Mouse (Mus musculus) myocyte (in vitro differentiated cells): ENCODE data around the gene Cblc. TPM values are rescaled to one million over a fixed set of nuclear protein-coding genes. Genes with fewer than 3 reads are reported as not detected.

ENCODE experiments used
- H3K27me3 ChIP-seq: one replicate; pipeline ENCODE4 v1.6.1; 2011; ENCODE audit not compliant: control insufficient read depth, insufficient read depth, insufficient read length
- H3K36me3 ChIP-seq: one replicate; pipeline ENCODE4 v1.6.1; 2011; ENCODE audit not compliant: control insufficient read depth, insufficient read depth
- H3K4me2 ChIP-seq: one replicate; pipeline ENCODE4 v1.6.1; 2011; ENCODE audit warnings: low read depth, control low read depth
- H3K4me3 ChIP-seq: one replicate; pipeline ENCODE4 v1.5.1; 2011; ENCODE audit warnings: mild to moderate bottlenecking, control low read depth, moderate library complexity
- H3K79me2 ChIP-seq: one replicate; pipeline ENCODE4 v1.6.1; 2011; ENCODE audit not compliant: control insufficient read depth, insufficient read depth
- H3ac ChIP-seq: one replicate; pipeline ENCODE4 v1.6.1; 2011; ENCODE audit not compliant: control insufficient read depth, insufficient read length
- CEBPB ChIP-seq: IDR thresholded peaks from 2 replicates; pipeline ENCODE4 v1.6.1; 2011; ENCODE audit warnings: mild to moderate bottlenecking, moderate library complexity; ENCODE audit not compliant: poor library complexity, insufficient read depth, severe bottlenecking
- E2F4 ChIP-seq: IDR thresholded peaks from one replicate; pipeline ENCODE4 v1.6.1; 2011; ENCODE audit warnings: mild to moderate bottlenecking, control low read depth, moderate library complexity; ENCODE audit not compliant: insufficient read depth
- MAX ChIP-seq: IDR thresholded peaks from one replicate; pipeline ENCODE4 v1.6.1; 2011; ENCODE audit warnings: low read depth, mild to moderate bottlenecking, control low read depth
- MYOD1 ChIP-seq, 3 experiments: IDR thresholded peaks; one replicate each; pipeline ENCODE4 v1.6.1; 2011; ENCODE audit warnings: control low read depth in 2 of 3, low read depth in 2 of 3, mild to moderate bottlenecking in 2 of 3, moderate library complexity in 1 of 3; ENCODE audit not compliant: insufficient read length in 2 of 3, control insufficient read depth in 1 of 3
- MYOG ChIP-seq, 3 experiments: IDR thresholded peaks; one replicate each; pipeline ENCODE4 v1.6.1; 2011; ENCODE audit warnings: control low read depth in 2 of 3, low read depth in 2 of 3, mild to moderate bottlenecking in 2 of 3; ENCODE audit not compliant: insufficient read length in 2 of 3, control insufficient read depth in 1 of 3, insufficient read depth in 1 of 3
- POLR2A ChIP-seq: IDR thresholded peaks from one replicate; pipeline ENCODE4 v1.6.1; 2011; ENCODE audit warnings: low read depth, mild to moderate bottlenecking, control low read depth, moderate library complexity; ENCODE audit not compliant: insufficient read length
- POLR2AphosphoS2 ChIP-seq: IDR thresholded peaks from one replicate; pipeline ENCODE4 v1.6.1; 2011; ENCODE audit warnings: low read depth, control low read depth; ENCODE audit not compliant: insufficient read length
- REST ChIP-seq: IDR thresholded peaks from one replicate; pipeline ENCODE4 v1.6.1; 2011; ENCODE audit warnings: mild to moderate bottlenecking, control low read depth, moderate library complexity; ENCODE audit not compliant: insufficient read depth, insufficient read length
- SRF ChIP-seq: IDR thresholded peaks from one replicate; pipeline ENCODE4 v1.6.1; 2011; ENCODE audit warnings: low read depth; ENCODE audit not compliant: control insufficient read depth, insufficient read length
- TCF12 ChIP-seq: IDR thresholded peaks from one replicate; pipeline ENCODE4 v1.6.1; 2011; ENCODE audit warnings: mild to moderate bottlenecking, control low read depth; ENCODE audit not compliant: poor library complexity, insufficient read depth, severe bottlenecking
- TCF3 ChIP-seq: IDR thresholded peaks from one replicate; pipeline ENCODE4 v1.6.1; 2011; ENCODE audit warnings: low read depth, control low read depth; ENCODE audit not compliant: insufficient read length
- USF1 ChIP-seq: IDR thresholded peaks from one replicate; pipeline ENCODE4 v1.6.1; 2011; ENCODE audit warnings: low read depth, mild to moderate bottlenecking, control low read depth, moderate library complexity
- polyA plus RNA-seq: library from polyadenylated mRNA; unstranded; fragments of >200 nt; fragmentation: generic; extraction: Trizol; gene quantifications from one replicate; pipeline ENCODE4 v1.2.1, GENCODE M21; 2012; ENCODE audit warnings: missing spikeins

The Cblc gene
- polyA plus RNA-seq, 1 experiment = 0.90 TPM

- Histone ChIP-seq H3K4me2 (peak overlapping the region; percentile 69), H3K27me3 (no peaks in the 10 kb centered on the region), H3K4me3 (peak overlapping the region; percentile 63), H3K36me3 (no peaks in the 10 kb centered on the region), H3K79me2 (no peaks in the 10 kb centered on the region), H3ac (no peak overlapping the region)
- TF ChIP-seq MYOG (IDR thresholded peaks at IDR 0.05; ENCODE audit: control insufficient read depth in 1 of 3, insufficient read depth in 1 of 3, insufficient read length in 2 of 3, low read depth in 2 of 3) (no peak), CEBPB (no peak), E2F4 (no peak), USF1 (no peak), MAX (no peak), MYOD1 (IDR thresholded peaks at IDR 0.05; ENCODE audit: control insufficient read depth in 1 of 3, insufficient read length in 2 of 3, low read depth in 2 of 3) (no peak), POLR2A (no peak), TCF3 (no peak), TCF12 (no peak), POLR2AphosphoS2 (no peak), SRF (no peak), REST (no peak)
Measured at GRCm38 (mm10) chr7:19751070-19751383, 45.6 kb downstream of the Cblc start.

DNA sequence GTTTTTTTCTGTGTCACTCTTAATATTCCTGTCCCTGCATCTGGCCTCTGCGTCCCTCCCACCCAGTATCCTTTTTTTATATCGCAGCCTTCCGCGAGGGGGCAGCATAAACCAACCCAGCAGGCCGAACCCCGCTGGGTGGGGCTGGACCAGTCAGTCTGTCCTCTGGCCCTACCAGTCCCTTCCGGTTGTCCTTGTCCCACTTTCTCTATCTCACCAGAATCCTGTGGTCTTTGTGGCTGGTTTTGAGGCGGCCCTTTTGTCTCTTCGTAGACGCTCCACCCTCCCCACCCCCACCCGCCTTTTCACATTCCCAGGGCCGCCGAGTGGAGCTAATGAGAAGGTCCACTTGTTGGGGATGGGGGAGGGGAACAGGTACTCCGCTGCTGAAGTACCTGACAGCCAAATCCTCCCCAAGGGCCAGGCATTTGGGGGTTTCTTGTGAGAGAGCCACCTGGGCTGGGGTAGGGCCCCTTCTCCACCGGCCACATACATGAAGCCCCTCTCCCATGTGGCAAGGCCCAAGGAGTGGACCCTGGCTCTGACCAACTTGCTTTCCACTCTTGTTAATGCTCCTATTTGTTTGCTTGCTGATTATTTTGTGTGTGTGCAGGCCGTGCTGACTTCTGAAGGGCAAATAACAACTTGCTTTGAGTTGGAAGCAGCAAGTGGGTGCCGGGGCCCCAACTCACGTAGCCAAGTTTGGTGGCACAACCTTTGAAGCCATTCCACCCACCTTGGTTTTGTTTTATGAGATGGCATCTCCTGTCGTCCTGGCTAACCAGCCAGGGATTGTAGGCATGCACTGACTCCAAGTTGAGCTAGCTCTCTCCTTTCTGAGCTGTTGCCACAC, 46.2 kb downstream of the Cblc start, which contains the start of gene Nectin2:
Gene Nectin2 (minus strand): TSS at position 267 of the 853 bp plus-strand sequence.
- Histone ChIP-seq H3K36me3 (no peaks in the 10 kb centered on the region), H3K4me2 (peak within 1 kb of the TSS; percentile 92), H3K27me3 (no peaks in the 10 kb centered on the region), H3ac (peak within 1 kb of the TSS; percentile 23), H3K4me3 (peak within 1 kb of the TSS; percentile 63), H3K79me2 (no peaks in the 10 kb centered on the region)
- TF ChIP-seq CEBPB (no peak), MAX (no peak), REST (no peak)

DNA sequence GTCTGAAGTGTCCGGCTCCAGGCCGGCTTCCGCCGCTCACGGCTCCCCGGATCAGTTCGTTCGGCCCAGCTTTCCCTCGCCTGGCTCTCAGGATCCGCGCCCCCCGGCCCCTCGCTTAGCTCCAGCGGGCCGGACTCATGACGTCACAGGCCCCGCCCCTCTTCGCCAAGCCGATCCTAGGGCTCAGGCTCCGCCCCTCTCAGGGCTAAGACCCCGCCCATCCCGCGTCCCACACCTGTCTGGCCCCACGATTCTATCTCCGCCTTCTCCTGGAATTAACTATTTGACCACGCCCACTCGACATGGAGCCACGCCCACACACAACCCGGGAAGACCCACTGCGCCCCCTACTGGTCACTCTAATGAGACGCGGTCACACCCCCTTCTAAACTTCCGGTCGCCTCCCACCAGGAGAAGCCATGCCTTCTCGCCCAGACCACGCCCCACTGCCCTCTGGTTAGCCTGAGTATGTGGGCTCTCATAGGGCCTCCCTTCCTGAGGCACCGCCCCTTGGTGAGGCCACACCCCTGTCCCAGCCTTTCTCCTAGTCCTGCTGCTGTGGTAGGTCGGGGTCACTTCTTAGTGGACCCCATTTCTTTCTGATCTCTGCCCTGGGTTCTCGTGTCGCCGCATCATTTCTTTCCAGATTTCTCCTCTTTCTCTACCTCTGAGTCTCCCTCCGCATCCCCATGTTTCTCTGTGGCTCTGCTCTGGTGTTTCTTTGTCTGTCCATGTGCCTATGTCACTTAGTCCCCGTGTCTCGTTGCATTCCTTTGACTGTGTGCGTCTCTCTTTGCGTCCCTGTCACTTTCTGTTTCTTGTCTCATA, 47.0 kb downstream of the Cblc start:
- Histone ChIP-seq H3K79me2 (no peaks in the 10 kb centered on the region), H3K36me3 (no peaks in the 10 kb centered on the region), H3K27me3 (no peaks in the 10 kb centered on the region), H3K4me3 (peak overlapping the region; percentile 63), H3ac (peak overlapping the region; percentile 23), H3K4me2 (peak overlapping the region; percentile 92)
- TF ChIP-seq MYOG (IDR thresholded peaks at IDR 0.05; ENCODE audit: control insufficient read depth in 1 of 3, insufficient read depth in 1 of 3, insufficient read length in 2 of 3, low read depth in 2 of 3) (peak in 2 of 3 experiments; percentile 27 to 63), SRF (peak; percentile 61), USF1 (no peak), MYOD1 (IDR thresholded peaks at IDR 0.05; ENCODE audit: control insufficient read depth in 1 of 3, insufficient read length in 2 of 3, low read depth in 2 of 3) (peak in 2 of 3 experiments; percentile 71 to 74), POLR2A (peak; percentile 49)

GRCm38 (mm10) chr7:19748219-19749195, 48.1 kb downstream of the Cblc start:
- TF ChIP-seq CEBPB = no peak
- no peak for TF ChIP-seq POLR2A
- TF ChIP-seq SRF = no peak
- no peak for TF ChIP-seq TCF3

More at GRCm38 (mm10) chr7:19748219-19749195, 48.1 kb downstream of the Cblc start:
- H3K79me2 ChIP-seq = no peaks in the 10 kb centered on the region
- peak overlapping the region; percentile 23 for H3ac ChIP-seq
- H3K36me3 ChIP-seq = no peaks in the 10 kb centered on the region
- peak overlapping the region; percentile 63 for H3K4me3 ChIP-seq
- no peaks in the 10 kb centered on the region for H3K27me3 ChIP-seq
- H3K4me2 ChIP-seq = peak overlapping the region; percentile 92
